Mouse (Mus musculus): ENCODE data around the gene Gla.
A peak's percentile ranks its signal among the peaks of the same experiment; 100 is the strongest.
"Not testable (repeated sequence)": the region's sequence is repeated elsewhere in the genome, so short reads cannot be mapped to it uniquely, and the experiment has no call there.

The Gla gene

DNA sequence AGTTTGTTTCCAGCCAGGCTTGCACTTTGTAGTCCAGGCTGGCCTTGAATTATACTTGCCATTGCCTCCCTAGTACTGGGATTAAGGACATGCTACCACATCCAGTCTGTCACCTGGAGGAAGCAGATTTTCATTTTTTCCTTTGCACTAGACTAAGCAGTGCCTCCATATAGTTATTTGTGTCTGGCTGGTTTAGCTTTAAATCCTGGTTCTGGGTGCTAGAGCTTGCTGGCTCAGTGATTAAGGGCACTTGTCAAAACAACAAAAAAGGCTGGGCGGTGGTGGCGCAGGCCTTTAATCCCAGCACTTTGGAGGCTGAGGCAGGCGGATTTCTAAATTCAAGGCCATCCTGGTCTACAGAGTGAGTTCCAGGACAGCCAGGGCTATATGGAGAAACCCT is 11.9 kb downstream of the Gla start:
- no peak for DNase-seq (ENCODE audit: low read depth in 1 of 2, low spot score in 2 of 2)

- no peak for DNase-seq (ENCODE audit: low read depth in 1 of 2, low spot score in 2 of 2)
Measured at GRCm38 (mm10) chrX:134588261-134588660, 12.7 kb downstream of the Gla start.

- DNase-seq (ENCODE audit: low read depth in 1 of 2, low spot score in 2 of 2): no peak
Measured at GRCm38 (mm10) chrX:134586447-134586846, 14.5 kb downstream of the Gla start.

DNA sequence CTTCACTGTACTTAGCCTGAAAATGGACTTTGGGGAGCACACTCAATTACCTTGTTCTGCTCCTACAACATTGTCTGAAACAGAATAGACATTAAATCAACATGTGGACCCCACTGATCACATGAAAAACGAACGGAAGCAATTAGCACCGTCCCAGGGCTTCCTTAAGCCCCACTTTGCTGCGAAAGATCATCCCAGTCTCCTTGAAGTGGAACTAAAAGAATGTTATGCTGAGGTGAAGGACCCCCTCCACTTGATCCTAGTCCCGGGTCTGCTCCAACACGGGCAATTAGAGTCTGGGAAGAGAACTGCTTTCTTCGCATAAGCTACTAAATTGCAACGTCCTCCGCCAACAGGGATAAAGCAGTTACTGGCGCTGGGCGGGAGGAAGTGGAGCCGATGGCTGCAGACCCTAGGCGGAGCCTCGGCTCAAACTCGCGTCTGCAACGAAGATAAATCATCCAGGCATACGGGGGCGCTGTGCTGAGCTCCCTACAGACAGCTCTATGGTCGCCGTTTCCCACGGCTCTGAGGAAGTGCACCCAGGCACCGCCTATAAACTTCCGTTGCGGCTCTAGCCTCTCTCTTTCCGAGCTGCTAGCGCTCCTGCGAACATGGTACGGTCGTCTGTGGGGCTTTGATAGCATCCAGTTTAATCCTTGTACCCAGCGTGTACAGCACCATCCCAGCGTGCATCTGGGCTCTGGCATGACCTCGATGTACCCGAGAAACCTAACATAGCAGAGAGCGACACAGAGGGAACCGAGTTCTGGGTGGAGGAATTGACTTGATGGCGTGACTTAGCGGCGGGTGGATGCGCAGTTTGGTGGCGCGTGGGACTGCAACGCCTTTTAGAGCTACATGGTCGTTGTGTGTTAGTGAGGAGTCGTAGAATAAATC is 15.6 kb downstream of the Gla start, which contains the start of gene Rpl36a:
Gene Rpl36a (plus strand): TSS at position 552 of the 900 bp plus-strand sequence.
- peak; percentile 71 to 89 for DNase-seq (ENCODE audit: low read depth in 1 of 2, low spot score in 2 of 2)

DNA sequence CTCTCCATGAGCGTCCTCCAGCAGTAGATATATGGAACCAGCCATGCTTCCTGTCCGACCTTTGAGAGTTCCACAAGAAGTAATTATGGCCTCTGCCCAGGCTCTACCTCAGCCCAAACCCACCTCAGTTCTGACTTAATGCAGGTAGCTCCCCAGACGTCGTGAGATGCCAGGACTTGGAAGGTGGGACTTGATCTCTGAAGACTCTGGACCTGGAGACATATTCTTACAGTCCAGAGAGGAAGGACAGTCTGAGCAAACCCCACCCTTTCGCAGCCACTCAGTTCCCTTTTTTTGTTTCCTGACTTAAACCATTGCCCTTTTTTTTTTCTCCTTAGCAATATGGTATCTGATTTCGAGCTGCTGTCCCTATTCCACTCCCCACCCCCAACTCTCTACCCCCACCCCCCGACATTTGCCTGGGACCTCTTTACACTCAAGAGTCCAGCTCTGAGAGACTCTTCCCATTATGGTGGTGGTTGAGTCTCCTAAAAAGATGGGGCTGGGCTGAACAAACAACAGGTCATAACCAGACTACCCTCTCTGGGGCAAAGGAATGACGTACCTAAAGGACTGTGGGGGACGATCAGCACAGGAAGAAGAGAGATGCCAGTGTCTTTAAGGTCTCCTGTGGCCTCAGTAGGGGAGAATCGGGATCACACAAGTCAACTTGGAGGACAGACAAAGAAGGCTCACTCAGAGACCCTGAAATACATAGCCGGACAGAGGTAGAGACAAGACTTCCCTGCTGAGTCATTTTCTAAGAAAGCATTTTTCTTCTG is 17.8 kb downstream of the Gla start, which contains the start of gene Btk:
Gene Btk (minus strand): TSS at position 683 of the 782 bp plus-strand sequence.
- peak in 1 of 2 experiments; percentile 17 for DNase-seq (ENCODE audit: low read depth in 1 of 2, low spot score in 2 of 2)

DNA sequence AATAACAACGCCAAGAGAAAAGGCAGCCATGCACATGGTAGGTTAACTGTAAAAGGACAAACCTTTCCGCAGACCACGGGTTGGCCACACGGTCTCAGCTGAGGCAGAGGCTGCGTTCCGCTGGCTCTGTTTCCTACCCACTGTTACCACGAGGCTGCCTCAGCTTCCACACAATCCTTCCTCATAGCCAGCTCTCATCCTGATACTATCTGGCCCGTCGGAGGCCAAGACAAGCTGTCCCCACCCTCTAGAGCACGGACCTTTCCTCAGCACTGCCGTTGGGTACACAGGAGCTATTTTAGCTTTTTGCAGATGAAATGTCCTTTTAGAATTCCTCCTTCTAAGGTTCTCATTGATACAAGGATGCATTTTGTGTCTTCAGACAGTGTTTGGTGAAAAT is 18.7 kb downstream of the Gla start:
- DNase-seq (ENCODE audit: low read depth in 1 of 2, low spot score in 2 of 2): no peak

DNA sequence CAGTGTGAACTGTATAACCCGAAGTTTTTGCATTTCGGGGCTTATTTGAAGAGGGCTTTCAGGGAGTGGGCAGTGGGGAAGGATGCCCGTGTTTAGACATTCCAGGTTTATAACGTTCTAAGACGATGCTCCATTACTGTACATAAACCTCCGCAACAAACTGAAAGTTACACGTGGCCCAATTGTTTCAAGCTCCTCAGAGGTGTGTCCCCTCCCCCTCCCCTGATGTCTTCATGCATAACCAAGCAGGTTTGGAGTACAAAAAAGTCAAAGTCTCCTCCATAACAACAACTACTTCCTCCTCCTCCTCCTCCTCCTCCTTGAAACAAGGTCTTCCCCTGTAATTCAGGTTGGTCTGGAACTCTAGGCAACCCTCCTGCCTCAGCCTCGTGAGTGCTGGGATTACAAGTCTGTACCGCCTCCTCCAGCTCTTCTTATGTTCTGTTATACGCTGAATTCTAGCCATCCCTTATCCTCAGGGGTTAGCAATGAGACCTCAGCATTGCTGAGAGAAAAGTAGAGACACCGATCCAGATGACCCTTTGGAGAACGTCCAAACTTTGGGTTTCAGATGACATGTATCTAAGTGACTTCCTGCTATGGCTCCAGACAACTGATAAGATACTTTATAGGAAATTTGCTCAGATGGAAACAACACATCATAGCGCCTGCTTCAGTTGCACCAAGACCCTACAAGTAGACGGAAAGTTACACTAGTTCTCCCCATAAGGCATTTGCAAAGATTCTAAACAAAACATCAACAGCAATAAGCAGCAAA is 20.2 kb downstream of the Gla start:
- DNase-seq (ENCODE audit: low read depth in 1 of 2, low spot score in 2 of 2): no peak

DNA sequence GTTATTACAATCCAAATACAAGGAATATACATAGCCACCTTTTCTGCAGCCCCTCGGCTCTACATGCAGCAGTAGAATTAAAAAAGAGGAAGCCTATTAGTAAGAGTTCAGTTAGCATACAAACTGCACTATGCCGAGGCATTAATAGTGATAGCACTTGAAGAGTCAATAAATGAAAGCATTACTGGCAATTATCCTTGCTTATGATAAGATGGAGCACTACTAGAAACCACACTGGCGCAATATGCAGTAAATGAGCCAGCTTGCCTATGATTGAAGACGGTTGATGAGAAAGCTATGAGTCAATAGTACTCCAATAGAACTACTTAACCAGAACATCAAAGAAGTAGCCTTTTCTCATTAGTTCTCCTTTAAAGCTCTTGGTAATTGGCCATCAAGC is 23.0 kb downstream of the Gla start:
- DNase-seq (ENCODE audit: low read depth in 1 of 2, low spot score in 2 of 2): no peak

- no peak for DNase-seq (ENCODE audit: low read depth in 1 of 2, low spot score in 2 of 2)
Measured at GRCm38 (mm10) chrX:134566536-134567222, 34.2 kb downstream of the Gla start.

DNA sequence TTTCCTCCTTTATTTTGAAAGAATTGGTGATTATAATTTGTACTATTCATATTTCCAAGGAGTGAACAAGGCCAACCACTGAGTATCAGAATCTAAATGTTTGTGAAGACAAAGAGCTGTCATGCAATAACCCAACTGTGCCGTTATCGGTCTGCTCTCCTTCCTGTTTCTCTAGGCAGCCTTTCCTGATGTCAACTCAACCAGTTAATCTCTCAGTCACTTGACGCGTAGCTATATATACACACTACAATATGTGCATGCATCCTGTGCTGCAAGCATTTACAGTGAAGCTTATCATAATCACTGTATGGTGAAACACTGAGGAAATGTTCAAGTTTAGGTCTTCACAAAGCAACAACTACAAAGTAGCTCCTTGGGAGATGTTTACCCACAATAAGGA is 36.6 kb downstream of the Gla start:
- no peak for DNase-seq (ENCODE audit: low read depth in 1 of 2, low spot score in 2 of 2)

GRCm38 (mm10) chrX:134554425-134554824 is 46.5 kb downstream of the Gla start:
- no peak for DNase-seq (ENCODE audit: low read depth in 1 of 2, low spot score in 2 of 2)

GRCm38 (mm10) chrX:134553326-134553725 is 47.6 kb downstream of the Gla start:
- DNase-seq (ENCODE audit: low read depth in 1 of 2, low spot score in 2 of 2): no peak

DNA sequence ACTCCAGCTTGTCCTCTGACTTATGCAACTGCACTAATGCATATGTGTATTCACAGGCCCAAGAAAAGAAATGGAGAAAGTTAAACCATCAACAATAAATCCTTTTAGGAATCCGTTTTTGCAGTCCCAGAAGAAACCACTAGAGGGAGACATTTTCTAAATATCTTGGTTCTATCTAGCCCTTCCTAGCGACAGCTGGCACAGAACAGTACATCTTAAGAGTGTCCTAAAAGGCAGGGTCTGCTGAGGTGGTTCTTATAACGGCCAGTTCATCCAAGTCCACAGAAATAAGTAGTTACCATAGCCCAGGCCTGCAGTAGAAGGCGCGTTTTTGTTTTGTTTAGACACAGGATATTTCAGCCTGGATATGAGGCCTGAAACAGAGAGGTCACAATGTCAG is 50.0 kb downstream of the Gla start:
- DNase-seq (ENCODE audit: low read depth in 1 of 2, low spot score in 2 of 2): no peak

- no peak for DNase-seq (ENCODE audit: low read depth in 1 of 2, low spot score in 2 of 2)
Measured at GRCm38 (mm10) chrX:134547330-134547729, 53.6 kb downstream of the Gla start.

DNA sequence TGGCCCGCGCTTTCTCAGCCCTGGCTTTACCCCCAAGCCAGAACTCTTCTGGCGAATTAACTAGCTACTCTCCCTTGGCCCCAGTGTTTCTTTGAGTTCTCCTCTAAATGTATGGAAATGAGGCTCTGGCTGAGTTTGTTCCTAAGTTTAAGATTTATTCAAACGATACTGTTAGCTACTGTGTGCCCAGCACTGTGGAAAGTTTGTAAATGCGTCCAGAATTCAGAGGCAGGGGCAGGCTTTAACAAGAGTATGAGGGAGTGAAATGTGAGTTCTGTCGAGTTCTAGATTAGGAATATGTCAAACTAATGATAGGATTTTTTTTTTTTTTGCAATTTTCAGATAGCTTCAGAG is 59.0 kb downstream of the Gla start:
- no peak for DNase-seq (ENCODE audit: low read depth in 1 of 2, low spot score in 2 of 2)

DNA sequence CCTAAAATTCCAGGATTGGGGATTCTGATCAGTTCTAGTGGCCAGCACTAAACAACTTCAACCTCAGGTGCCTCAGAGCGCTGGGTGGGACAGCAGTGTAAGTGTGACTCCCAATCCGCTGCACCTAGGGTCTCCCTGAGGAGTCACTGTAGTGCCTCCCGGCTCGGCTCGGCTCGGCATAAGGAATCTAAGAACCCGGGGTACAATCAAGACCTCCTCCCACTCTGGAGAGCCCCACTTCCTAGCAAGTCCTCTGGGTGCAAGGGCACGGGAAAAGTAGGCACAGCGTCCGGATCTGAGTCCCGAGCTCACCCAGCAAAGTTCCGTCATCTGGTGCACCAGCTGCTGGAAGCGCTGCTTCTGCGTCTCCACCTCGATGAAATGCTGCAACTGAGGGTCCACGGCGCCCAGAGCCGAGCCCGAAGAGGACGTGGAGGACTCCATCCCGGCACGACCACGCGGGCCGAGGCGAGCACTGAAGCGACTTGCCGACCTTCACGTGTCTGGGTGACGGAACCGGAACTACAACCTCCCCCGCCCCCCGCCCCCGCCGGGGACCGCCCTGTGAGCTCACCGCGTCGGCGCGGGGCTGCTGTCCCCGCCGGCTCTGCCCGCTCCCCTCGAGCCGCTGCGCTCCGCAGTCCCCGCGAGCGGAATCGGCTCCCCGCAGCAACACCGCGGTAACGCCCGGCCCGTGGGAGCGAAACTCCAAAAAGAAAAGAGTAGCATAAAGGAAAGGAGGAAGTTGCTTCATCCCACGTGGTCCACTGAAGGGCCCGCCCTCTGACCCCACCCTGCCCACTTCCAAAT is 59.6 kb downstream of the Gla start, which contains the start of gene Timm8a1:
Gene Timm8a1 (minus strand): TSS at position 721 of the 810 bp plus-strand sequence.
- peak; percentile 7 to 62 for DNase-seq (ENCODE audit: low read depth in 1 of 2, low spot score in 2 of 2)

- DNase-seq (ENCODE audit: low read depth in 1 of 2, low spot score in 2 of 2): no peak
Measured at GRCm38 (mm10) chrX:134540414-134541135, 60.4 kb downstream of the Gla start.

- not testable (repeated sequence) for DNase-seq (ENCODE audit: low read depth in 1 of 2, low spot score in 2 of 2)
Measured at GRCm38 (mm10) chrX:134539795-134540194, 61.1 kb downstream of the Gla start.
